Mouse (Mus musculus) liver, postnatal 0 days (tissue): ENCODE measurements around the gene Srebf2.

Experiments used
- CTCF ChIP-seq: sonication (generic); IDR thresholded peaks from 2 replicates; pipeline ENCODE4 v1.5.1; 2016; ENCODE audit warnings: antibody characterized with exemption, low read depth
- EP300 ChIP-seq: IDR thresholded peaks from 2 replicates; pipeline ENCODE4 v1.6.1; 2016; ENCODE audit warnings: antibody characterized with exemption, low read depth, mild to moderate bottlenecking

- TF ChIP-seq CTCF (no peak), EP300 (no peak)
These were observed 57.8 kb downstream of the Srebf2 start for GRCm38 (mm10) chr15:82204680-82205371.
